Mouse (Mus musculus): ENCODE measurements at regions not wholly inside any gene's neighbourhood (a gene's known extent, or its start where the extent isn't known, plus 50 kb on each side); places are given as distances from the start of the nearest gene placed in this dataset.

- no peak for TF ChIP-seq POLR2A (IDR thresholded peaks at IDR 0.05; ENCODE audit: insufficient read depth, low read depth, low read length)
- no peak for TF ChIP-seq CTCF (IDR thresholded peaks at IDR 0.05)
- no peak for TF ChIP-seq EP300 (IDR thresholded peaks at IDR 0.05; ENCODE audit: insufficient read depth, low read depth, low read length)
Measured at GRCm38 (mm10) chr8:103644106-103644505, 457.3 kb upstream of the Cdh5 start.

Measured in heart, adult 2 months (tissue).